Mouse (Mus musculus) forebrain, embryonic 13.5 days (tissue): ENCODE measurements around the gene Sp9. TPM values are rescaled to one million over a fixed set of nuclear protein-coding genes. Genes with fewer than 3 reads are reported as not detected.
A peak's percentile ranks its signal among the peaks of the same experiment; 100 is the strongest.

Experiments
- ATAC-seq: fragments of 200-750 bp; cut with Nextera tagmentation; 2 replicates; pipeline ENCODE4 v1.8.0; 2017
- H3K27ac ChIP-seq: fragments of 300-500 bp; sonication (generic); 2 replicates; pipeline ENCODE4 v1.5.1; 2015; ENCODE audit warnings: inconsistent platforms, mild to moderate bottlenecking, moderate library complexity
- H3K27me3 ChIP-seq: fragments of 300-500 bp; sonication (generic); 2 replicates; pipeline ENCODE4 v1.6.1; 2015; ENCODE audit warnings: mild to moderate bottlenecking, inconsistent platforms
- H3K36me3 ChIP-seq: fragments of 300-500 bp; sonication (generic); 2 replicates; pipeline ENCODE4 v1.6.1; 2015; ENCODE audit warnings: mild to moderate bottlenecking, inconsistent platforms; ENCODE audit not compliant: poor library complexity, severe bottlenecking
- H3K4me1 ChIP-seq: fragments of 300-500 bp; sonication (generic); 2 replicates; pipeline ENCODE4 v1.6.1; 2015; ENCODE audit warnings: inconsistent platforms
- H3K4me2 ChIP-seq: fragments of 300-500 bp; sonication (generic); 2 replicates; pipeline ENCODE4 v1.6.1; 2015; ENCODE audit warnings: inconsistent platforms, mild to moderate bottlenecking, moderate library complexity
- H3K4me3 ChIP-seq: fragments of 300-500 bp; sonication (generic); 2 replicates; pipeline ENCODE4 v1.5.1; 2015; ENCODE audit warnings: mild to moderate bottlenecking, inconsistent platforms
- H3K9ac ChIP-seq: fragments of 300-500 bp; sonication (generic); 2 replicates; pipeline ENCODE4 v1.6.1; 2015; ENCODE audit warnings: mild to moderate bottlenecking, inconsistent platforms
- H3K9me3 ChIP-seq: fragments of 300-500 bp; sonication (generic); replicated peaks from 2 replicates; pipeline ENCODE4 v1.6.1; 2016; ENCODE audit warnings: inconsistent platforms
- WGBS: fragments of 180-500 bp; shearing (Covaris S2); methylation state at CpG from one replicate; pipeline ENCODE4 v1.1.7; 2015; 5-methylcytosine and 5-hydroxymethylcytosine counted together
- polyA plus RNA-seq: library from polyadenylated mRNA; unstranded; fragments of >200 nt; fragmentation: Nextera tagmentation; extraction: Ambion mirVana; gene quantifications from 2 replicates; pipeline ENCODE4 v1.2.1, GENCODE M21; 2015

Sp9 gene
- polyA plus RNA-seq, 1 experiment from 2014 or later: 15.4 TPM

- Histone ChIP-seq H3K36me3 (peaks cover under 1% of the 10 kb centered on the region; the same call in 1 of the 2 replicates), H3K9ac (peak overlapping the region; percentile 26; the same call in 1 of the 2 replicates), H3K9me3 (no peaks in the 10 kb centered on the region), H3K4me2 (peak overlapping the region; percentile 48), H3K27me3 (peaks cover 86% of the 10 kb centered on the region), H3K27ac (peak overlapping the region; percentile 55), H3K4me3 (peak overlapping the region; percentile 17), H3K4me1 (peaks cover 61% of the 10 kb centered on the region)
- no peak for ATAC-seq
- under 1% methylated on average over 12 of the region's 12 CpGs for WGBS
Measured at GRCm38 (mm10) chr2:73268281-73268680, 3.4 kb upstream of the Sp9 start.

GRCm38 (mm10) chr2:73268836-73269395, 2.8 kb upstream of the Sp9 start:
- no peak overlapping the region for H3K27ac ChIP-seq
- ATAC-seq: no peak
- H3K9ac ChIP-seq: no peak overlapping the region
- peaks cover 61% of the 10 kb centered on the region for H3K4me1 ChIP-seq
- H3K4me3 ChIP-seq: no peak overlapping the region
- no peaks in the 10 kb centered on the region for H3K9me3 ChIP-seq
- H3K4me2 ChIP-seq: peak overlapping the region; percentile 62
- WGBS: 4% methylated on average over 8 of the region's 8 CpGs
- H3K27me3 ChIP-seq: peaks cover 86% of the 10 kb centered on the region
- peaks cover 6% of the 10 kb centered on the region for H3K36me3 ChIP-seq

GRCm38 (mm10) chr2:73269666-73270065, 2.1 kb upstream of the Sp9 start:
- no peak overlapping the region for H3K4me3 ChIP-seq
- ATAC-seq: no peak
- peaks cover 13% of the 10 kb centered on the region for H3K36me3 ChIP-seq
- peak overlapping the region; percentile 62 for H3K4me2 ChIP-seq
- 0% methylated on average over 17 of the region's 17 CpGs for WGBS
- peak overlapping the region; percentile 70; the same call in 1 of the 2 replicates for H3K27ac ChIP-seq
- no peaks in the 10 kb centered on the region for H3K9me3 ChIP-seq
- peaks cover 60% of the 10 kb centered on the region for H3K4me1 ChIP-seq
- H3K27me3 ChIP-seq: peaks cover 86% of the 10 kb centered on the region
- peak overlapping the region; percentile 26; the same call in 1 of the 2 replicates for H3K9ac ChIP-seq

- no peak for ATAC-seq
- H3K27ac ChIP-seq: peak overlapping the region; percentile 70
- peaks cover 83% of the 10 kb centered on the region for H3K27me3 ChIP-seq
- 1% methylated on average over 14 of the region's 14 CpGs for WGBS
- H3K4me1 ChIP-seq: peaks cover 57% of the 10 kb centered on the region
- peak overlapping the region; percentile 62 for H3K4me2 ChIP-seq
- H3K36me3 ChIP-seq: peaks cover 13% of the 10 kb centered on the region
- H3K9me3 ChIP-seq: no peaks in the 10 kb centered on the region
- peak overlapping the region; percentile 43; the same call in 1 of the 2 replicates for H3K9ac ChIP-seq
- peak overlapping the region; percentile 53 for H3K4me3 ChIP-seq
Measured at GRCm38 (mm10) chr2:73270071-73270592, 1.6 kb upstream of the Sp9 start.

GRCm38 (mm10) chr2:73270593-73271458, 899 bp upstream of the Sp9 start:
- under 1% methylated on average over 38 of the region's 38 CpGs for WGBS
- Histone ChIP-seq H3K4me1 (peaks cover 55% of the 10 kb centered on the region), H3K36me3 (peaks cover 13% of the 10 kb centered on the region), H3K4me2 (peak overlapping the region; percentile 62), H3K9ac (peak overlapping the region; percentile 43; the same call in 1 of the 2 replicates), H3K27ac (peak overlapping the region; percentile 70), H3K4me3 (peak overlapping the region; percentile 53), H3K27me3 (peaks cover 76% of the 10 kb centered on the region), H3K9me3 (no peaks in the 10 kb centered on the region)
- ATAC-seq: peak; percentile 4; the same call in 1 of the 2 replicates

GRCm38 (mm10) chr2:73272351-73273248, 875 bp downstream of the Sp9 start:
- Histone ChIP-seq H3K27me3 (peaks cover 76% of the 10 kb centered on the region), H3K36me3 (peaks cover 13% of the 10 kb centered on the region), H3K4me1 (peaks cover 56% of the 10 kb centered on the region)

GRCm38 (mm10) chr2:73273249-73274118, 1.8 kb downstream of the Sp9 start:
- H3K4me1 ChIP-seq: peaks cover 54% of the 10 kb centered on the region
- H3K36me3 ChIP-seq: peaks cover 13% of the 10 kb centered on the region
- no peak for ATAC-seq
- peak overlapping the region; percentile 91 for H3K27ac ChIP-seq
- H3K9ac ChIP-seq: peak overlapping the region; percentile 86
- WGBS: under 1% methylated on average over 83 of the region's 110 CpGs
- H3K9me3 ChIP-seq: no peaks in the 10 kb centered on the region
- peak overlapping the region; percentile 53 for H3K4me3 ChIP-seq
- H3K4me2 ChIP-seq: peak overlapping the region; percentile 62
- peaks cover 73% of the 10 kb centered on the region for H3K27me3 ChIP-seq

More at GRCm38 (mm10) chr2:73272351-73273248, 875 bp downstream of the Sp9 start:
- no peaks in the 10 kb centered on the region for H3K9me3 ChIP-seq
- peak overlapping the region; percentile 62 for H3K4me2 ChIP-seq
- ATAC-seq: no peak
- under 1% methylated on average over 52 of the region's 55 CpGs for WGBS
- H3K9ac ChIP-seq: peak overlapping the region; percentile 86
- H3K27ac ChIP-seq: peak overlapping the region; percentile 91
- peak overlapping the region; percentile 53 for H3K4me3 ChIP-seq

GRCm38 (mm10) chr2:73274119-73274920, 2.6 kb downstream of the Sp9 start:
- under 1% methylated on average over 87 of the region's 88 CpGs for WGBS
- peak overlapping the region; percentile 53 for H3K4me3 ChIP-seq
- H3K4me1 ChIP-seq: peaks cover 63% of the 10 kb centered on the region

GRCm38 (mm10) chr2:73275261-73276040, 3.7 kb downstream of the Sp9 start:
- H3K27ac ChIP-seq: peak overlapping the region; percentile 68
- ATAC-seq: no peak
- WGBS: 8% methylated on average over 8 of the region's 8 CpGs
- H3K4me2 ChIP-seq: peak overlapping the region; percentile 45
- peaks cover 79% of the 10 kb centered on the region for H3K27me3 ChIP-seq
- H3K9me3 ChIP-seq: no peaks in the 10 kb centered on the region
- peaks cover 62% of the 10 kb centered on the region for H3K4me1 ChIP-seq
- peaks cover 13% of the 10 kb centered on the region for H3K36me3 ChIP-seq
- peak overlapping the region; percentile 60 for H3K9ac ChIP-seq
- peak overlapping the region; percentile 41 for H3K4me3 ChIP-seq

More at GRCm38 (mm10) chr2:73274119-73274920, 2.6 kb downstream of the Sp9 start:
- H3K9ac ChIP-seq: peak overlapping the region; percentile 86
- peak overlapping the region; percentile 62 for H3K4me2 ChIP-seq
- H3K36me3 ChIP-seq: peaks cover 13% of the 10 kb centered on the region
- H3K9me3 ChIP-seq: no peaks in the 10 kb centered on the region
- H3K27ac ChIP-seq: peak overlapping the region; percentile 91
- ATAC-seq: no peak
- peaks cover 80% of the 10 kb centered on the region for H3K27me3 ChIP-seq
